Mouse (Mus musculus): ENCODE data around the gene Hjurp. TPM values are rescaled to one million over a fixed set of nuclear protein-coding genes. Genes with fewer than 3 reads are reported as not detected.
A peak's percentile ranks its signal among the peaks of the same experiment; 100 is the strongest.

Hjurp gene
- polyA plus RNA-seq, 1 experiment from 2014 or later, result 21.9 TPM

GRCm38 (mm10) chr1:88287697-88287980 is 10.2 kb upstream of the Hjurp start:
- Histone ChIP-seq H3K9me3 (ENCODE audit: low read length) (peaks cover 25% of the 10 kb centered on the region), H3K4me3 (ENCODE audit: low read depth, low read length) (no peak overlapping the region)
- TF ChIP-seq CTCF (IDR thresholded peaks at IDR 0.05), result peak; percentile 90
- TF ChIP-seq EP300 (IDR thresholded peaks at IDR 0.05), result no peak

GRCm38 (mm10) chr1:88286887-88287696 is 9.7 kb upstream of the Hjurp start:
- Histone ChIP-seq H3K4me1 (ENCODE audit: insufficient read depth, low read depth, low read length) (no peaks in the 10 kb centered on the region), H3K36me3 (ENCODE audit: insufficient read depth, low read length) (no peaks in the 10 kb centered on the region), H3K4me3 (ENCODE audit: low read depth, low read length) (no peak overlapping the region), H3K4me2 (replicated peaks; ENCODE audit: low read depth, low read length) (no peak overlapping the region), H3K9me3 (ENCODE audit: low read length) (peaks cover 25% of the 10 kb centered on the region), H3K27me3 (replicated peaks; ENCODE audit: insufficient read depth, low read length) (no peaks in the 10 kb centered on the region), H3K9ac (replicated peaks; ENCODE audit: low read depth) (no peak overlapping the region), H3K27ac (ENCODE audit: low read length) (no peak overlapping the region)
- no peak for TF ChIP-seq EP300 (IDR thresholded peaks at IDR 0.05)
- TF ChIP-seq CTCF (IDR thresholded peaks at IDR 0.05), result no peak
- WGBS, result 72% methylated on average over 13 of the region's 13 CpGs
- ATAC-seq (no peak; the same call in 1 of the 2 replicates), DNase-seq (ENCODE audit: low spot score) (no peak)

More at GRCm38 (mm10) chr1:88287697-88287980, 10.2 kb upstream of the Hjurp start:
- Histone ChIP-seq H3K4me2 (replicated peaks; ENCODE audit: low read depth, low read length) (no peak overlapping the region), H3K27ac (ENCODE audit: low read length) (no peak overlapping the region), H3K4me1 (ENCODE audit: insufficient read depth, low read depth, low read length) (no peaks in the 10 kb centered on the region), H3K27me3 (replicated peaks; ENCODE audit: insufficient read depth, low read length) (no peaks in the 10 kb centered on the region), H3K36me3 (ENCODE audit: insufficient read depth, low read length) (no peaks in the 10 kb centered on the region), H3K9ac (replicated peaks; ENCODE audit: low read depth) (no peak overlapping the region)
- WGBS, result 31% methylated on average over 5 of the region's 5 CpGs
- peak; percentile 79 for DNase-seq (ENCODE audit: low spot score)
- ATAC-seq, result peak; percentile 9; the same call in 1 of the 2 replicates

- Histone ChIP-seq H3K9ac (replicated peaks; ENCODE audit: low read depth) (no peak overlapping the region), H3K36me3 (ENCODE audit: insufficient read depth, low read length) (no peaks in the 10 kb centered on the region), H3K4me3 (ENCODE audit: low read depth, low read length) (no peak overlapping the region), H3K27ac (ENCODE audit: low read length) (no peak overlapping the region), H3K4me1 (ENCODE audit: insufficient read depth, low read depth, low read length) (no peaks in the 10 kb centered on the region), H3K4me2 (replicated peaks; ENCODE audit: low read depth, low read length) (no peak overlapping the region), H3K9me3 (ENCODE audit: low read length) (peaks cover 22% of the 10 kb centered on the region), H3K27me3 (replicated peaks; ENCODE audit: insufficient read depth, low read length) (no peaks in the 10 kb centered on the region)
- ATAC-seq (no peak), DNase-seq (ENCODE audit: low spot score) (no peak)
- WGBS, result 75% methylated on average over 15 of the region's 15 CpGs
- TF ChIP-seq CTCF (IDR thresholded peaks at IDR 0.05), result no peak
- TF ChIP-seq EP300 (IDR thresholded peaks at IDR 0.05), result no peak
These were observed 8.9 kb upstream of the Hjurp start for GRCm38 (mm10) chr1:88286136-88286845.

- Histone ChIP-seq H3K36me3 (ENCODE audit: insufficient read depth, low read length) (no peaks in the 10 kb centered on the region), H3K9me3 (ENCODE audit: low read length) (peaks cover 21% of the 10 kb centered on the region)
- WGBS, result 58% methylated on average over 5 of the region's 5 CpGs
These were observed 8.2 kb upstream of the Hjurp start for GRCm38 (mm10) chr1:88285652-88286051.

GRCm38 (mm10) chr1:88284946-88285320 is 7.5 kb upstream of the Hjurp start:
- DNase-seq (ENCODE audit: low spot score) (no peak), ATAC-seq (0 out of 2 replicates have a peak, but pooled peaks have one; percentile 2)
- peaks cover 21% of the 10 kb centered on the region for H3K9me3 ChIP-seq (ENCODE audit: low read length)
- H3K4me3 ChIP-seq (ENCODE audit: low read depth, low read length), result no peak overlapping the region
- no peak overlapping the region for H3K9ac ChIP-seq (replicated peaks; ENCODE audit: low read depth)
- no peaks in the 10 kb centered on the region for H3K27me3 ChIP-seq (replicated peaks; ENCODE audit: insufficient read depth, low read length)
- 59% methylated on average over 7 of the region's 7 CpGs for WGBS
- no peaks in the 10 kb centered on the region for H3K4me1 ChIP-seq (ENCODE audit: insufficient read depth, low read depth, low read length)
- TF ChIP-seq EP300 (IDR thresholded peaks at IDR 0.05) (no peak), CTCF (IDR thresholded peaks at IDR 0.05) (peak; percentile 69)
- no peak overlapping the region for H3K27ac ChIP-seq (ENCODE audit: low read length)
- H3K36me3 ChIP-seq (ENCODE audit: insufficient read depth, low read length), result no peaks in the 10 kb centered on the region
- H3K4me2 ChIP-seq (replicated peaks; ENCODE audit: low read depth, low read length), result no peak overlapping the region

More at GRCm38 (mm10) chr1:88285652-88286051, 8.2 kb upstream of the Hjurp start:
- no peak overlapping the region for H3K9ac ChIP-seq (replicated peaks; ENCODE audit: low read depth)
- no peaks in the 10 kb centered on the region for H3K27me3 ChIP-seq (replicated peaks; ENCODE audit: insufficient read depth, low read length)
- TF ChIP-seq EP300 (IDR thresholded peaks at IDR 0.05) (no peak), CTCF (IDR thresholded peaks at IDR 0.05) (no peak)
- no peaks in the 10 kb centered on the region for H3K4me1 ChIP-seq (ENCODE audit: insufficient read depth, low read depth, low read length)
- DNase-seq (ENCODE audit: low spot score) (no peak), ATAC-seq (no peak)
- no peak overlapping the region for H3K4me3 ChIP-seq (ENCODE audit: low read depth, low read length)
- no peak overlapping the region for H3K27ac ChIP-seq (ENCODE audit: low read length)
- no peak overlapping the region for H3K4me2 ChIP-seq (replicated peaks; ENCODE audit: low read depth, low read length)

GRCm38 (mm10) chr1:88284228-88284945 is 7.0 kb upstream of the Hjurp start:
- 59% methylated on average over 10 of the region's 10 CpGs for WGBS
- peaks cover 21% of the 10 kb centered on the region for H3K9me3 ChIP-seq (ENCODE audit: low read length)
- 0 out of 2 replicates have a peak, but pooled peaks have one; percentile 6 for ATAC-seq

More at GRCm38 (mm10) chr1:88284228-88284945, 7.0 kb upstream of the Hjurp start:
- Histone ChIP-seq H3K4me2 (replicated peaks; ENCODE audit: low read depth, low read length) (no peak overlapping the region), H3K4me3 (ENCODE audit: low read depth, low read length) (no peak overlapping the region), H3K36me3 (ENCODE audit: insufficient read depth, low read length) (no peaks in the 10 kb centered on the region), H3K27me3 (replicated peaks; ENCODE audit: insufficient read depth, low read length) (no peaks in the 10 kb centered on the region), H3K4me1 (ENCODE audit: insufficient read depth, low read depth, low read length) (no peaks in the 10 kb centered on the region), H3K27ac (ENCODE audit: low read length) (no peak overlapping the region), H3K9ac (replicated peaks; ENCODE audit: low read depth) (no peak overlapping the region)
- TF ChIP-seq CTCF (IDR thresholded peaks at IDR 0.05), result no peak
- no peak for TF ChIP-seq EP300 (IDR thresholded peaks at IDR 0.05)
- DNase-seq (ENCODE audit: low spot score), result no peak
